Mouse (Mus musculus): ENCODE data around the gene Muc3a. TPM values are rescaled to one million over a fixed set of nuclear protein-coding genes. Genes with fewer than 3 reads are reported as not detected.

Gene Muc3a
- not detected in 2 replicates for polyA plus RNA-seq (2016; fragmentation: Nextera tagmentation; extraction: Ambion mirVana)

DNA sequence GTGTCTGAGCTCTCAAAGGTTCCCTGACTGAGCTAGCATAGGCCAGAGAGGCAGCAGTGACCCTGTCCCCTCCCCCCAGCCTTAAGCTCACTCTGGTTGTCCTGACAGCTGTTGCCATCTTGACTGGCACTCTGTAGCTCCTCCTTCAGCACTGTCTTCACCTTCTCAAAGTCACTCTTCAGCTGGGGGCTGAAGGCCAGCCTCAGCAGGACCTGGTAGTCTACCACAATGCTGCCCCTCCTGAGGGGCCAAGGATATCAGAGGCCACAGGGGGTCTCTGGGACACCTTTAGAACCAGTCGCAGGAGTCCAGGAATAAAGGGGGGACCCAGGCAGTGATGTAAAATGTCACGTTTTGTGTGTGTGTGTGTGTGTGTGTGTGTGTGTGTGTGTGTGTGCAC is at the start of gene Muc3a:
Gene Muc3a (minus strand): TSS at position 101 of the 400 bp plus-strand sequence.
- H3K9ac ChIP-seq: no peak within 1 kb of the TSS
- no peaks in the 10 kb centered on the region for H3K9me3 ChIP-seq (replicated peaks)
- H3K4me1 ChIP-seq: no peaks in the 10 kb centered on the region
- no peak within 1 kb of the TSS for H3K4me3 ChIP-seq
- no peak within 1 kb of the TSS for H3K4me2 ChIP-seq (replicated peaks)
- no peaks in the 10 kb centered on the region; the same call in 1 of the 2 replicates for H3K27me3 ChIP-seq
- ATAC-seq (ENCODE audit: low FRiP score): no peak
- WGBS: 74% methylated on average over 2 of the region's 2 CpGs
- H3K36me3 ChIP-seq: no peaks in the 10 kb centered on the region
- no peak within 1 kb of the TSS for H3K27ac ChIP-seq

DNA sequence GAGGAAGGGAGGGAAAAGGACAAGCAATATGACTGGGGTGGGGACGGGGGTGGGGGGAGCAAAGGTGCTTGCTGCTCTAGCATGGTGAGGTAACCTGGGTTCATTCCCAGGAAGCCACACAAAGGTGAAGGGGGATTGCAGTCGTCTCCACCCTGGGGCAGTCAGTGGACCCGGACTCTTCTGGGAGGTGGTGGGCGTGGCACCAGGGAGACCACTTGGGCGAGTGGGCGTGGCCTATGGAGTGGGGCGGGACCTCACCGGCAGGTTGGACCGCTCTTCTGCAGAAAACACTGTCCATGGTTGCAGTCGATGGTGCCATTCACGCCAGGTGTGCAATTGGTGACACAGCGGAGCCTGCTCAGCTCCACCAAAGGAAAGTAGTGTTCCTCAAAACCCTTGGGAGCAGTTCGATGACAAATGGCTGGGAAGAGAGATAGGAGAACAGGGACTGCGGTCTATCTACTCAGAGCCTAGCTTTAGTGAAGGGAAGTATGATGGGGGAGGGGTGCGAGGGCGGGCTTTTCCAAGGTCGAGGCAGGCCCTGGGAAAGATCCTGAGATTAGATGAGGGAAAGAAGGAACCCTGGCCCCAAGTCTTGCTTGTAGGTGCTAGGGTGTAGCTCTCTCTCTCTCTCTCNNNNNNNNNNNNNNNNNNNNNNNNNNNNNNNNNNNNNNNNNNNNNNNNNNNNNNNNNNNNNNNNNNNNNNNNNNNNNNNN is 917 bp downstream of the Muc3a start:
- Histone ChIP-seq H3K27me3 (no peaks in the 10 kb centered on the region; the same call in 1 of the 2 replicates), H3K4me3 (no peak overlapping the region), H3K4me2 (replicated peaks) (no peak overlapping the region), H3K36me3 (no peaks in the 10 kb centered on the region), H3K4me1 (no peaks in the 10 kb centered on the region), H3K27ac (no peak overlapping the region), H3K9ac (no peak overlapping the region), H3K9me3 (replicated peaks) (no peaks in the 10 kb centered on the region)
- ATAC-seq (ENCODE audit: low FRiP score): no peak
- WGBS: 25% methylated on average over 17 of the region's 17 CpGs

DNA sequence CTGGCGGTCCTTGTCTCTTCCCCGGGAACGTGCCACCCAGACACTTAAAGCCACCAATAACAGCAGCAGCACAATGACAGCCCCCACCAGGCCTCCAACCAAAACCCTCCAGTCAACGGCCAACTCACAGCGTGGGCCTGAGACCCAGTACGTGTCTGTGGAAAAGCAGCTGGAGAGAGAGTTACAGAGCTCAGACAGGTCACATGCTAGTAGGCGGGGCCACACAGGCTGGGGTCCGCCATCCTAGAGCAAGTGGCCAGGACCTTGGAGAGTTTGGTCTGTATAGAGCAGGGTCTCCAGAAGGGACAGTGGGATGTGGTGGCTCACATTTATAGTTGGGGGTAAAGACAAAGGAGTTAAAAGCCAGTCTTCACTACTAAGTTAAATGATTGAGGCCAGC is 1.5 kb downstream of the Muc3a start:
- Histone ChIP-seq H3K9me3 (replicated peaks) (no peaks in the 10 kb centered on the region), H3K9ac (no peak overlapping the region)
- ATAC-seq (ENCODE audit: low FRiP score): no peak

GRCm38 (mm10) chr5:137205301-137205700 is 6.9 kb downstream of the Muc3a start:
- Histone ChIP-seq H3K36me3 (no peaks in the 10 kb centered on the region), H3K27me3 (no peaks in the 10 kb centered on the region), H3K27ac (no peak overlapping the region), H3K4me3 (no peak overlapping the region), H3K4me1 (no peaks in the 10 kb centered on the region), H3K4me2 (replicated peaks) (no peak overlapping the region), H3K9me3 (replicated peaks) (no peaks in the 10 kb centered on the region), H3K9ac (no peak overlapping the region)
- WGBS: 81% methylated on average over 3 of the region's 3 CpGs
- ATAC-seq (ENCODE audit: low FRiP score): no peak

More for the DNA sequence above, 1.5 kb downstream of the Muc3a start:
- H3K27me3 ChIP-seq: no peaks in the 10 kb centered on the region; the same call in 1 of the 2 replicates
- H3K27ac ChIP-seq: no peak overlapping the region
- H3K36me3 ChIP-seq: no peaks in the 10 kb centered on the region
- H3K4me2 ChIP-seq (replicated peaks): no peak overlapping the region
- WGBS: 67% methylated on average over 8 of the region's 8 CpGs
- H3K4me3 ChIP-seq: no peak overlapping the region
- H3K4me1 ChIP-seq: no peaks in the 10 kb centered on the region

DNA sequence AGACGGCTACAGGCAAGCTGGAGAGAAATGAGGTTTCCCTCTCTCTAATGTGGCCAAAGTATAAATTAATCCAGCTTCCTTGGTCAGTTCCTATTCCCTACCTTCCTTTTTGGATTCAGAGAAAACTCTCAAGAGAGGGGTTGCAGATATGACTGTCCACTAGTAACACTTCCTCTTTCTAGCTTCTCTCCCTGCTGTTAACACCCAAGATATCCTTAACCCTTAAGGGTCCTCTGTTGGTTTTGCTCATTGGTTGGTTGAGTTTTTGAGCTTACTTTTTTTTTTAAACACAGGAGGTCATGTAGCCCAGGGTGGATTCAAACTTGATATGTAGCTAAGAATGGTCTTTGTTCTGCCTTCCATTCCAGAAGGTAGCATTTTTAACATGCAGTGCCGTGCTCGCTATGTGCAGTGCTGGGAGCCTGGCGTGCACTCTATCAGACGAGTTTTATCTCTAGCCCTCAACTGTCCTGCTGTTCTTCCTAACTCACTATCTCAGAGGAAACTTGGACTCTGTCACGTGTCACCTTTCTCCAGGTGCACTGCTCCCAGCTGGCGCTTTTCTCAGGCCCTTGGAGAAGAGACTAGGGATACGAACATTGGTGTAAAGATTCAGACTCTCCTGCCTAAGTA is 17.6 kb downstream of the Muc3a start:
- ATAC-seq (ENCODE audit: low FRiP score): no peak
- 86% methylated on average over 8 of the region's 8 CpGs for WGBS
- no peak overlapping the region for H3K4me2 ChIP-seq (replicated peaks)

DNA sequence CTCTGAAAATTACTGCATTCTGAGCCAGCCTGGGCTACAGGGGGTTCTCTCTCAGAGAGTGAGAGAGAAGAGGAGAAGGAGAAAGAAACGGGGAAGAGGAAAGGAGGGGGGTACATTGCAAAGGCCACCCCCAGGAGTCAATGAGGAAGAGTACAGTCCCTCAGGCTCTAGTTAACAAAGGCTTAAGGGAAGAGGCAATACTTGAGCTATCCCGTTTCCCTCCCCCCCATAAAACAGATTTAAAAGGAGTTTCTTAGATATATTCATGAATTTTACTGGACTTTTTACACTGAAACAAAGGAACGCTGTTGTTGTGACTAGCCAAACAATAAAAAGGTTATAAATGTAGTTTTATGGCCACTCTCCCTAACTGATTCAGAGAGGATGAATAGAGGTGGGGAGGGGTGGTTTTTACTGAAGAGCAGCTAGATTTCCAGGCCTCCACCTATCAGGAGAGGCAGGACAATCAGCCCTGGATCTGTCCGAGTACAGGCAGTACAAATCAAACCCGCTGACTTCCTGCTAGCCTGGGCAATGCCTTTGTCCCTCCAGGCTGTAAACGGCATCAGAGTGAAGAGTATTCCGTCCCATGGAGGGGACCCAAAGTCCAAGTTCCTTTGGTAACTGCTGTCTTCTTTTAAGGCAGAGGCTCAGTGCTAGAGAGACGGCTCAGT is 18.8 kb downstream of the Muc3a start:
- 70% methylated on average over 8 of the region's 8 CpGs for WGBS
- ATAC-seq (ENCODE audit: low FRiP score): no peak

More for the DNA sequence above, 17.6 kb downstream of the Muc3a start:
- Histone ChIP-seq H3K4me1 (no peaks in the 10 kb centered on the region), H3K4me3 (no peak overlapping the region), H3K9ac (no peak overlapping the region), H3K27me3 (0 out of 2 replicates have a peak, but pooled peaks cover 3% of the 10 kb centered on the region), H3K9me3 (replicated peaks) (no peaks in the 10 kb centered on the region), H3K36me3 (no peaks in the 10 kb centered on the region), H3K27ac (no peak overlapping the region)

GRCm38 (mm10) chr5:137189326-137189725 is 22.9 kb downstream of the Muc3a start:
- Histone ChIP-seq H3K27ac (no peak overlapping the region), H3K4me1 (no peaks in the 10 kb centered on the region), H3K9ac (peak overlapping the region; percentile 63), H3K9me3 (replicated peaks) (no peaks in the 10 kb centered on the region), H3K27me3 (peaks cover 10% of the 10 kb centered on the region), H3K4me3 (peak overlapping the region; percentile 46), H3K4me2 (replicated peaks) (peak overlapping the region; percentile 66), H3K36me3 (no peaks in the 10 kb centered on the region)
- ATAC-seq (ENCODE audit: low FRiP score): no peak
- WGBS: 4% methylated on average over 34 of the region's 34 CpGs

More for the DNA sequence above, 18.8 kb downstream of the Muc3a start:
- Histone ChIP-seq H3K4me2 (replicated peaks) (no peak overlapping the region), H3K36me3 (no peaks in the 10 kb centered on the region), H3K4me3 (no peak overlapping the region), H3K27ac (no peak overlapping the region), H3K4me1 (no peaks in the 10 kb centered on the region), H3K27me3 (peaks cover 8% of the 10 kb centered on the region), H3K9me3 (replicated peaks) (no peaks in the 10 kb centered on the region), H3K9ac (no peak overlapping the region)

- no peak for ATAC-seq (ENCODE audit: low FRiP score)
- 90% methylated on average over 8 of the region's 8 CpGs for WGBS
- Histone ChIP-seq H3K9me3 (replicated peaks) (no peaks in the 10 kb centered on the region), H3K27ac (no peak overlapping the region), H3K9ac (no peak overlapping the region), H3K4me3 (no peak overlapping the region), H3K36me3 (no peaks in the 10 kb centered on the region), H3K4me2 (replicated peaks) (no peak overlapping the region), H3K27me3 (peaks cover 10% of the 10 kb centered on the region), H3K4me1 (no peaks in the 10 kb centered on the region)
These were observed 26.8 kb downstream of the Muc3a start for GRCm38 (mm10) chr5:137185362-137185761.

- no peak overlapping the region for H3K9ac ChIP-seq
- WGBS: 80% methylated on average over 8 of the region's 8 CpGs
- no peaks in the 10 kb centered on the region for H3K36me3 ChIP-seq
- H3K9me3 ChIP-seq (replicated peaks): no peaks in the 10 kb centered on the region
- H3K4me3 ChIP-seq: no peak overlapping the region
- no peak for ATAC-seq (ENCODE audit: low FRiP score)
- H3K4me2 ChIP-seq (replicated peaks): no peak overlapping the region
- H3K27ac ChIP-seq: no peak overlapping the region
- no peaks in the 10 kb centered on the region for H3K4me1 ChIP-seq
- no peaks in the 10 kb centered on the region; the same call in 1 of the 2 replicates for H3K27me3 ChIP-seq
These were observed 32.4 kb downstream of the Muc3a start for GRCm38 (mm10) chr5:137179646-137180374.

- Histone ChIP-seq H3K27me3 (peaks cover 3% of the 10 kb centered on the region; the same call in 1 of the 2 replicates), H3K9me3 (replicated peaks) (no peaks in the 10 kb centered on the region), H3K4me1 (0 out of 2 replicates have a peak, but pooled peaks cover 3% of the 10 kb centered on the region), H3K36me3 (no peaks in the 10 kb centered on the region), H3K4me3 (no peak overlapping the region), H3K27ac (no peak overlapping the region), H3K9ac (no peak overlapping the region), H3K4me2 (replicated peaks) (no peak overlapping the region)
- 82% methylated on average over 6 of the region's 6 CpGs for WGBS
- no peak for ATAC-seq (ENCODE audit: low FRiP score)
These were observed 38.2 kb downstream of the Muc3a start for GRCm38 (mm10) chr5:137173967-137174366.

DNA sequence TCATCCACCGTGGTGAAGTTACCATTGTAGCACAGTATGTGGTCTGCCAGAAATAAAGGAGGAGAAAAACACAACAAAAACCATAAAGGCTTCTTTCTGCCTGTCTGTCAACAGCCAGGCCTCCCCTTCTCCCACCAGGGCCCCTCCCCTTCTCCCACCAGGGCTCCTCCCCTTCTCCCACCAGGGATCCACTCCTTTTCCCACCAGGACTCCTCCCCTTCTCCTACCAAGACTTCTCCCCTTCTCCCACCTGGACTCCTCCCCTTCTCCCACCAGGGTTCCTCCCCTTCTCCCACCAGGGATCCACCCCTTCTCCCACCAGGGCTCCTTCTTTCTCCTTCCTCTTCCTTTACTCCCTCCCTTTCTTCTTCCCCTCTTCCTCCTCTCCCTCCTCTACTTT is 39.6 kb downstream of the Muc3a start:
- 0 out of 2 replicates have a peak, but pooled peaks cover 3% of the 10 kb centered on the region for H3K4me1 ChIP-seq
- H3K4me3 ChIP-seq: no peak overlapping the region
- no peak for ATAC-seq (ENCODE audit: low FRiP score)
- H3K27ac ChIP-seq: no peak overlapping the region
- WGBS: 6% methylated on average over 1 of the region's 1 CpGs
- no peaks in the 10 kb centered on the region for H3K9me3 ChIP-seq (replicated peaks)
- H3K4me2 ChIP-seq (replicated peaks): no peak overlapping the region
- no peak overlapping the region for H3K9ac ChIP-seq
- peaks cover 3% of the 10 kb centered on the region; the same call in 1 of the 2 replicates for H3K27me3 ChIP-seq
- no peaks in the 10 kb centered on the region for H3K36me3 ChIP-seq

DNA sequence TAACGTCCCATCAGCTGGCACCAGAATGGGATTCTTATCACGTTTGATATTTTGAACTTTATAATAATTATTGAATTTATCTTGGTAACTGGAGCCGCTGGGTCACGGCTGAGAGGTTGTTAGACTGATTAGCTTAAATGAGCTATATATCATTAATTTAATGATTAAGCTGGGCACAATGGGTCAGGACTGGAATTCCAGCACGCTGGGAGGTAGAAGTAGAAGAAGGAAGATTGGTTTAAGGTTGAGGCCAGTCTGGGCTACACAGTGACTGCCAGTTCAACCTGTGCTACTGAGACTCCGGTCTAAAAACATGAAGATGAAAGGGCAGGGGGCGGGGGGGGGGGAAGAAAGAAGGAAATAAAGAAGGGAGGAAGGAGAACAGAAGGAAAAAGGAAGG is 40.7 kb downstream of the Muc3a start:
- no peak overlapping the region for H3K9ac ChIP-seq
- no peak overlapping the region for H3K4me3 ChIP-seq
- no peak overlapping the region for H3K4me2 ChIP-seq (replicated peaks)
- H3K4me1 ChIP-seq: 0 out of 2 replicates have a peak, but pooled peaks cover 3% of the 10 kb centered on the region
- H3K27me3 ChIP-seq: peaks cover 3% of the 10 kb centered on the region; the same call in 1 of the 2 replicates
- H3K36me3 ChIP-seq: no peaks in the 10 kb centered on the region
- H3K27ac ChIP-seq: no peak overlapping the region
- no peaks in the 10 kb centered on the region for H3K9me3 ChIP-seq (replicated peaks)
- ATAC-seq (ENCODE audit: low FRiP score): no peak
- 66% methylated on average over 7 of the region's 7 CpGs for WGBS

Data from hindbrain, embryonic 12.5 days (tissue).